Mouse (Mus musculus): ENCODE data around the gene Ninj1. TPM values are rescaled to one million over a fixed set of nuclear protein-coding genes. Genes with fewer than 3 reads are reported as not detected.

Ninj1 gene
- polyA plus RNA-seq, 1 experiment from 2014 or later: 52.5 TPM

GRCm38 (mm10) chr13:49154028-49154427 lies 33.3 kb upstream of the Ninj1 start:
- 65% methylated on average over 10 of the region's 10 CpGs for WGBS
- Histone ChIP-seq H3K36me3 (no peaks in the 10 kb centered on the region), H3K27ac (no peak overlapping the region; the same call in 1 of the 2 replicates), H3K4me2 (no peak overlapping the region; the same call in 1 of the 2 replicates), H3K27me3 (replicated peaks) (peaks cover 4% of the 10 kb centered on the region), H3K4me1 (no peaks in the 10 kb centered on the region), H3K9ac (no peak overlapping the region), H3K4me3 (replicated peaks) (no peak overlapping the region), H3K9me3 (no peaks in the 10 kb centered on the region)
- no peak for ATAC-seq (ENCODE audit: insufficient read depth, low FRiP score, low read depth)

- Histone ChIP-seq H3K27me3 (replicated peaks) (no peaks in the 10 kb centered on the region), H3K4me2 (no peak overlapping the region), H3K36me3 (no peaks in the 10 kb centered on the region), H3K9ac (no peak overlapping the region), H3K27ac (no peak overlapping the region), H3K4me1 (no peaks in the 10 kb centered on the region), H3K4me3 (replicated peaks) (no peak overlapping the region), H3K9me3 (no peaks in the 10 kb centered on the region)
- 48% methylated on average over 7 of the region's 7 CpGs for WGBS
- no peak for ATAC-seq (ENCODE audit: insufficient read depth, low FRiP score, low read depth)
Observed at GRCm38 (mm10) chr13:49154621-49155020, 32.7 kb upstream of the Ninj1 start.

GRCm38 (mm10) chr13:49156645-49157044 lies 30.6 kb upstream of the Ninj1 start:
- Histone ChIP-seq H3K27ac (no peak overlapping the region), H3K4me2 (no peak overlapping the region), H3K36me3 (no peaks in the 10 kb centered on the region), H3K4me3 (replicated peaks) (no peak overlapping the region), H3K9me3 (no peaks in the 10 kb centered on the region), H3K27me3 (replicated peaks) (no peaks in the 10 kb centered on the region), H3K4me1 (no peaks in the 10 kb centered on the region), H3K9ac (no peak overlapping the region)
- 71% methylated on average over 4 of the region's 4 CpGs for WGBS
- no peak for ATAC-seq (ENCODE audit: insufficient read depth, low FRiP score, low read depth)

GRCm38 (mm10) chr13:49158040-49158713 lies 29.1 kb upstream of the Ninj1 start:
- no peak for ATAC-seq (ENCODE audit: insufficient read depth, low FRiP score, low read depth)
- no peak overlapping the region for H3K4me3 ChIP-seq (replicated peaks)
- no peaks in the 10 kb centered on the region for H3K36me3 ChIP-seq
- 72% methylated on average over 10 of the region's 10 CpGs for WGBS
- no peak overlapping the region for H3K27ac ChIP-seq
- H3K9me3 ChIP-seq: no peaks in the 10 kb centered on the region
- H3K9ac ChIP-seq: no peak overlapping the region
- no peak overlapping the region for H3K4me2 ChIP-seq
- H3K27me3 ChIP-seq (replicated peaks): no peaks in the 10 kb centered on the region
- H3K4me1 ChIP-seq: no peaks in the 10 kb centered on the region

- no peaks in the 10 kb centered on the region for H3K27me3 ChIP-seq (replicated peaks)
- H3K27ac ChIP-seq: no peak overlapping the region
- H3K9me3 ChIP-seq: no peaks in the 10 kb centered on the region
- H3K36me3 ChIP-seq: no peaks in the 10 kb centered on the region
- 60% methylated on average over 2 of the region's 2 CpGs for WGBS
- no peak overlapping the region for H3K9ac ChIP-seq
- no peak for ATAC-seq (ENCODE audit: insufficient read depth, low FRiP score, low read depth)
- no peak overlapping the region for H3K4me2 ChIP-seq
- no peaks in the 10 kb centered on the region for H3K4me1 ChIP-seq
- H3K4me3 ChIP-seq (replicated peaks): no peak overlapping the region
Observed at GRCm38 (mm10) chr13:49161236-49161635, 26.0 kb upstream of the Ninj1 start.

GRCm38 (mm10) chr13:49162722-49163121 lies 24.6 kb upstream of the Ninj1 start:
- WGBS: 53% methylated on average over 4 of the region's 4 CpGs
- no peak overlapping the region for H3K4me3 ChIP-seq (replicated peaks)
- H3K9me3 ChIP-seq: no peaks in the 10 kb centered on the region
- no peaks in the 10 kb centered on the region for H3K27me3 ChIP-seq (replicated peaks)
- H3K9ac ChIP-seq: no peak overlapping the region
- no peak overlapping the region for H3K4me2 ChIP-seq
- ATAC-seq (ENCODE audit: insufficient read depth, low FRiP score, low read depth): no peak
- no peak overlapping the region for H3K27ac ChIP-seq
- H3K4me1 ChIP-seq: 0 out of 2 replicates have a peak, but pooled peaks cover 5% of the 10 kb centered on the region
- H3K36me3 ChIP-seq: no peaks in the 10 kb centered on the region

- no peak for ATAC-seq (ENCODE audit: insufficient read depth, low FRiP score, low read depth)
Observed at GRCm38 (mm10) chr13:49163645-49164044, 23.6 kb upstream of the Ninj1 start.

GRCm38 (mm10) chr13:49167081-49167480 lies 20.2 kb upstream of the Ninj1 start:
- H3K9me3 ChIP-seq: no peaks in the 10 kb centered on the region
- H3K27ac ChIP-seq: no peak overlapping the region
- WGBS: 52% methylated on average over 9 of the region's 9 CpGs
- no peak overlapping the region for H3K4me2 ChIP-seq
- no peak overlapping the region for H3K9ac ChIP-seq
- ATAC-seq (ENCODE audit: insufficient read depth, low FRiP score, low read depth): no peak
- H3K27me3 ChIP-seq (replicated peaks): no peaks in the 10 kb centered on the region
- no peaks in the 10 kb centered on the region for H3K36me3 ChIP-seq
- 0 out of 2 replicates have a peak, but pooled peaks cover 5% of the 10 kb centered on the region for H3K4me1 ChIP-seq
- H3K4me3 ChIP-seq (replicated peaks): no peak overlapping the region

More at GRCm38 (mm10) chr13:49163645-49164044, 23.6 kb upstream of the Ninj1 start:
- Histone ChIP-seq H3K36me3 (no peaks in the 10 kb centered on the region), H3K4me2 (no peak overlapping the region), H3K9me3 (no peaks in the 10 kb centered on the region), H3K27ac (no peak overlapping the region; the same call in 1 of the 2 replicates), H3K4me1 (0 out of 2 replicates have a peak, but pooled peaks cover 5% of the 10 kb centered on the region), H3K4me3 (replicated peaks) (no peak overlapping the region), H3K27me3 (replicated peaks) (no peaks in the 10 kb centered on the region), H3K9ac (no peak overlapping the region)
- 55% methylated on average over 7 of the region's 7 CpGs for WGBS

GRCm38 (mm10) chr13:49169448-49170207 lies 17.7 kb upstream of the Ninj1 start:
- Histone ChIP-seq H3K27ac (peak overlapping the region; percentile 38; the same call in 1 of the 2 replicates), H3K4me2 (peak overlapping the region; percentile 19; the same call in 1 of the 2 replicates)
- 14% methylated on average over 17 of the region's 17 CpGs for WGBS

GRCm38 (mm10) chr13:49170623-49171022 lies 16.7 kb upstream of the Ninj1 start:
- H3K27me3 ChIP-seq (replicated peaks): no peaks in the 10 kb centered on the region
- no peak overlapping the region for H3K9ac ChIP-seq
- no peak for ATAC-seq (ENCODE audit: insufficient read depth, low FRiP score, low read depth)
- H3K36me3 ChIP-seq: no peaks in the 10 kb centered on the region
- H3K9me3 ChIP-seq: no peaks in the 10 kb centered on the region
- H3K27ac ChIP-seq: no peak overlapping the region
- no peak overlapping the region for H3K4me3 ChIP-seq (replicated peaks)
- H3K4me2 ChIP-seq: no peak overlapping the region
- H3K4me1 ChIP-seq: 0 out of 2 replicates have a peak, but pooled peaks cover 5% of the 10 kb centered on the region
- 86% methylated on average over 11 of the region's 11 CpGs for WGBS

More at GRCm38 (mm10) chr13:49169448-49170207, 17.7 kb upstream of the Ninj1 start:
- Histone ChIP-seq H3K4me1 (0 out of 2 replicates have a peak, but pooled peaks cover 5% of the 10 kb centered on the region), H3K9me3 (no peaks in the 10 kb centered on the region), H3K9ac (no peak overlapping the region), H3K36me3 (no peaks in the 10 kb centered on the region), H3K27me3 (replicated peaks) (no peaks in the 10 kb centered on the region), H3K4me3 (replicated peaks) (no peak overlapping the region)
- peak; percentile 76 for ATAC-seq (ENCODE audit: insufficient read depth, low FRiP score, low read depth)

GRCm38 (mm10) chr13:49171729-49172128 lies 15.6 kb upstream of the Ninj1 start:
- Histone ChIP-seq H3K36me3 (no peaks in the 10 kb centered on the region), H3K27me3 (replicated peaks) (no peaks in the 10 kb centered on the region), H3K27ac (no peak overlapping the region), H3K4me3 (replicated peaks) (no peak overlapping the region), H3K4me2 (no peak overlapping the region), H3K4me1 (0 out of 2 replicates have a peak, but pooled peaks cover 5% of the 10 kb centered on the region), H3K9ac (no peak overlapping the region), H3K9me3 (no peaks in the 10 kb centered on the region)
- ATAC-seq (ENCODE audit: insufficient read depth, low FRiP score, low read depth): no peak
- WGBS: 61% methylated on average over 1 of the region's 1 CpGs

GRCm38 (mm10) chr13:49172335-49172734 lies 14.9 kb upstream of the Ninj1 start:
- Histone ChIP-seq H3K27ac (no peak overlapping the region), H3K9me3 (no peaks in the 10 kb centered on the region), H3K27me3 (replicated peaks) (no peaks in the 10 kb centered on the region), H3K4me3 (replicated peaks) (no peak overlapping the region), H3K4me1 (no peaks in the 10 kb centered on the region), H3K36me3 (no peaks in the 10 kb centered on the region), H3K9ac (no peak overlapping the region), H3K4me2 (no peak overlapping the region)
- ATAC-seq (ENCODE audit: insufficient read depth, low FRiP score, low read depth): no peak
- 86% methylated on average over 7 of the region's 7 CpGs for WGBS

All from stomach, embryonic 15.5 days (tissue).